Mouse (Mus musculus) layer of hippocampus, adult 9-11 months (tissue): ENCODE results near the gene Mfsd4a.
A peak's percentile ranks its signal among the peaks of the same experiment; 100 is the strongest.

Experiments used
- DNase-seq: peaks from one replicate; pipeline ENCODE4 v3.0.0; 2022

The Mfsd4a gene

DNA sequence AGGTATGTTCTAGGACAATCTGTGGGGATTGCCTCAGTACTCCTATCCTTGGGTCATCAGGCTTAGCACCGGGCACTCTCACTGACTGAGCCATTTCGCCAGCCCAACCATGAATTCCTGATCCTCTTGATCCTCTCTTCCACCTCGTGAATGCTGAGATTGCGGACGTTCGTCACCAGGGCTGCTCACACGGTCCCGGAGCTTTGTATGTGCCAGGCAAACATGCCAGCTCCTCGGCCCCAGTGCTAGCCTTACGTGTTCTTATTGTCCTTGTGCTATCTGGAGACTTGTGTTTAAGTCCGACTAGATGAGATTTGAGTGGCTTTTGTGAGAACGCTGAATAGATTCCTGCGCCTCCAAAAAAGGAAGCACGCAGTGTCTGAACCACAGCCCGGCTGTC lies 80.4 kb downstream of the Mfsd4a start:
- no peak for DNase-seq

DNA sequence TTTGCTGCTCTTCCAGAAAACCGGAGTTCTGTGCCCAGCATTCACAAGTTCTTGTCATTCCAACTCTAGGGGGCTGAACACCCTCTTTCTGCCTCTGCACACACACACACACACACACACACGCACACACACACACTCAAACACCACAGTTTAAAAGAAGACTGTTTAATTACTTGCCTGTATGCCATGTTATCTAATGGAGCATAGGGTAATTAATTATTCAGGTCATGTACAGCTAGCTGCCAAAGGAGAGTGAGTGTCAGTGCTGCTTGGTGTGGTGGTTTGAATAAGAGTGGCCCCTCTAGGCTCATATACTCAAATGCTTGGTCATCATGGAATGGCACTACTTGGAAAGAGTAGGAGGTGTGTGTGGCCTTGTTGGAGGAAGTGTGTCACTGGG lies 84.1 kb downstream of the Mfsd4a start:
- DNase-seq: no peak

GRCm38 (mm10) chr1:131982907-131983306 lies 85.0 kb downstream of the Mfsd4a start:
- peak; percentile 51 for DNase-seq

DNA sequence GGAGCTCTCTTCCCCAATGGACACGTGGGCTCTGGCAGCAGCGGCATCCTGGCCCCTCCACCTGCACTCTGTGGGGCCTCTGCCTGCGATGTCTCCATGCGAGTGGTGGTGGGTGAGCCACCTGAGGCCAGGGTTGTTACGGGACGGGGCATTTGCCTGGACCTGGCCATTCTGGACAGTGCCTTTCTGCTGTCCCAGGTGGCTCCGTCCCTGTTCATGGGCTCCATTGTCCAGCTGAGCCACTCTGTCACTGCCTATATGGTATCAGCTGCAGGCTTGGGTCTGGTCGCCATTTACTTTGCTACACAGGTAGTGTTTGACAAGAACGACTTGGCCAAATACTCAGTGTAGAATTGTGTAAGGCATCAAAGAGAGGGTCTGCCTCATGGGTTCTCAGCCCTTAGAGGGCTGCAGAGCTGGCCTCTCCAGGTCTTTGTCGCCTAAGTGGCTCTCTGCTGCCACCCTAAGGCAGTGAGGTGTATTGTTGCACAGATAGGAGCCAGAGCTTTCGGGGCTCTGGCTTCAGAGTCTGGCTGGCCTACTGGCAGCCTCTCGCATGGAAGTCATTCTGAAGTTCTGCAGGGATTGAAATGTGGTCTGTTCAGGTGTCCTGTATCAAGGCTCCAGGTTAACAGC lies 86.4 kb downstream of the Mfsd4a start:
- DNase-seq: peak; percentile 46

GRCm38 (mm10) chr1:131980471-131980870 lies 87.4 kb downstream of the Mfsd4a start:
- DNase-seq: no peak

GRCm38 (mm10) chr1:131976886-131977285 lies 91.0 kb downstream of the Mfsd4a start:
- DNase-seq: no peak

GRCm38 (mm10) chr1:131973991-131974390 lies 93.9 kb downstream of the Mfsd4a start:
- DNase-seq: no peak
